In genomic region chr12:102173345-102173744, GRCm38 (mm10) we compare ENCODE assay signal across 22 mouse cellular contexts. TPM values are rescaled to one million over a fixed set of nuclear protein-coding genes. Genes with fewer than 3 reads are reported as not detected.
DNase-seq lines count a peak whose midpoint lies in the region; ATAC-seq and TF ChIP-seq lines count a peak whose summit lies in the region.
"Had no signal": no experiment of that assay in that cellular context is flagged by ENCODE, and none has a peak within 500 bp of the region (broad histone marks: within the 10 kb centered on the region; RNA-seq: fewer than 3 reads in every experiment).

No protein-coding gene starts in this region.

- intact Hi-C loops in gastrocnemius, adult 2 months (cut with DNase I) = no loop called here

- no peak overlapping the region for H3K4me3 ChIP-seq in gastrocnemius, adult 2 months
- no peak overlapping the region for H3K4me3 ChIP-seq in kidney, postnatal 0 days (replicated peaks; ENCODE audit: low read depth, low read length)
- H3K4me3 ChIP-seq in lung, embryonic 14.5 days (ENCODE audit: low read depth, low read length) = no peak overlapping the region
- H3K4me3 ChIP-seq in macrophage (ENCODE audit: inconsistent target) = no peak overlapping the region
- H3K4me3 ChIP-seq: embryonic facial prominence, embryonic 15.5 days; forebrain, embryonic 15.5 days; hindbrain, embryonic 10.5 days; limb, embryonic 12.5 days; midbrain, embryonic 10.5 days; neural tube, embryonic 15.5 days had no signal

- ATAC-seq in kidney, postnatal 0 days (replicated peaks; ENCODE audit: low FRiP score, low read depth) = no peak
- no peak for ATAC-seq in lung, embryonic 14.5 days (ENCODE audit: insufficient read depth)
- ATAC-seq: CD4-positive, CD25-positive, alpha-beta regulatory T cell, adult 4 months; forebrain, embryonic 15.5 days; hindbrain, postnatal 0 days had no signal

- H3K4me2 ChIP-seq in kidney, postnatal 0 days (ENCODE audit: low read length) = no peak overlapping the region
- H3K4me2 ChIP-seq in lung, embryonic 14.5 days = no peak overlapping the region
- H3K4me2 ChIP-seq: embryonic facial prominence, embryonic 15.5 days; forebrain, embryonic 15.5 days; limb, embryonic 12.5 days; neural tube, embryonic 15.5 days had no signal

- no peaks in the 10 kb centered on the region for H3K4me1 ChIP-seq in kidney, postnatal 0 days (replicated peaks; ENCODE audit: insufficient read depth, low read length)
- H3K4me1 ChIP-seq in lung, embryonic 14.5 days (ENCODE audit: insufficient read depth) = no peaks in the 10 kb centered on the region
- H3K4me1 ChIP-seq: embryonic facial prominence, embryonic 15.5 days; forebrain, embryonic 15.5 days; hindbrain, embryonic 10.5 days; limb, embryonic 12.5 days; neural tube, embryonic 15.5 days had no signal

- 0 out of 2 replicates have a peak, but pooled peaks have one; percentile 4 for TF ChIP-seq CTCF in gastrocnemius, adult 2 months (IDR thresholded peaks at IDR 0.05)
- TF ChIP-seq CTCF in kidney, postnatal 0 days (IDR thresholded peaks at IDR 0.05; ENCODE audit: low read depth) = peak; percentile 13; the same call in 1 of the 2 replicates
- TF ChIP-seq CTCF in lung, embryonic 14.5 days (IDR thresholded peaks at IDR 0.05; ENCODE audit: low read depth) = peak; percentile 40

- no peak overlapping the region for H3K9ac ChIP-seq in kidney, postnatal 0 days (ENCODE audit: low read depth, low read length)
- no peak overlapping the region for H3K9ac ChIP-seq in lung, embryonic 14.5 days
- H3K9ac ChIP-seq: embryonic facial prominence, embryonic 15.5 days; forebrain, embryonic 15.5 days; limb, embryonic 12.5 days; neural tube, embryonic 15.5 days had no signal

- no peak overlapping the region for H3K27ac ChIP-seq in gastrocnemius, adult 2 months
- H3K27ac ChIP-seq in kidney, postnatal 0 days = no peak overlapping the region
- no peak overlapping the region for H3K27ac ChIP-seq in lung, embryonic 14.5 days (ENCODE audit: low read depth)
- peak overlapping the region; percentile 52 for H3K27ac ChIP-seq in macrophage
- H3K27ac ChIP-seq: embryonic facial prominence, embryonic 15.5 days; forebrain, embryonic 15.5 days; hindbrain, embryonic 10.5 days; hindbrain, postnatal 0 days; limb, embryonic 12.5 days; midbrain, embryonic 10.5 days; neural tube, embryonic 15.5 days had no signal

- H3K27me3 ChIP-seq in kidney, postnatal 0 days (ENCODE audit: insufficient read depth, low read length) = no peaks in the 10 kb centered on the region
- no peaks in the 10 kb centered on the region for H3K27me3 ChIP-seq in lung, embryonic 14.5 days (ENCODE audit: insufficient read depth, low read length)
- H3K27me3 ChIP-seq: embryonic facial prominence, embryonic 15.5 days; forebrain, embryonic 15.5 days; limb, embryonic 12.5 days; neural tube, embryonic 15.5 days had no signal

- H3K36me3 ChIP-seq in kidney, postnatal 0 days (ENCODE audit: insufficient read depth, low read length) = no peaks in the 10 kb centered on the region
- no peaks in the 10 kb centered on the region for H3K36me3 ChIP-seq in lung, embryonic 14.5 days (ENCODE audit: insufficient read depth)
- H3K36me3 ChIP-seq in macrophage (ENCODE audit: inconsistent target) = no peaks in the 10 kb centered on the region
- H3K36me3 ChIP-seq: embryonic facial prominence, embryonic 15.5 days; forebrain, embryonic 15.5 days; hindbrain, embryonic 10.5 days; limb, embryonic 12.5 days; midbrain, embryonic 10.5 days; neural tube, embryonic 15.5 days had no signal

- no peak for DNase-seq in gastrocnemius, adult 2 months
- no peak for DNase-seq in gastrocnemius, postnatal 10 days
- DNase-seq in kidney, postnatal 0 days (ENCODE audit: low spot score) = no peak
- DNase-seq in kidney, postnatal 10 days = no peak
- no peak for DNase-seq in lung, embryonic 14.5 days
- no peak for DNase-seq in lung, postnatal 4 days
- no peak for DNase-seq in right cerebral cortex, postnatal 25 days
- DNase-seq: cerebellum, adult 2 months; cerebellum, postnatal 25 days; gastrocnemius, postnatal 25 days; kidney, adult 18-20 months; kidney, postnatal 25 days; right cerebral cortex, adult 18-20 months had no signal

- WGBS in kidney, postnatal 0 days = 88% methylated on average over 5 of the region's 5 CpGs
- WGBS in lung, embryonic 14.5 days = 86% methylated on average over 5 of the region's 5 CpGs
- WGBS in macrophage (ENCODE audit: missing documents) = 96% methylated on average over 5 of the region's 5 CpGs

- H3K9me3 ChIP-seq in kidney, postnatal 0 days (replicated peaks; ENCODE audit: low read length) = no peaks in the 10 kb centered on the region
- H3K9me3 ChIP-seq in lung, embryonic 14.5 days (ENCODE audit: low read depth, low read length) = no peaks in the 10 kb centered on the region
- H3K9me3 ChIP-seq: embryonic facial prominence, embryonic 15.5 days; forebrain, embryonic 15.5 days; hindbrain, embryonic 10.5 days; limb, embryonic 12.5 days; midbrain, embryonic 10.5 days; neural tube, embryonic 15.5 days had no signal

- H3K79me2 ChIP-seq in macrophage (ENCODE audit: inconsistent target) = no peaks in the 10 kb centered on the region

RNA-seq across cellular contexts. Expression of gene Slc24a4, which starts 44.8 kb away (rescaled TPM):
- not detected for total RNA-seq in gastrocnemius, adult 2 months (2021)
- total RNA-seq in gastrocnemius, postnatal 10 days (2021) = under 1 TPM; 0.26 to 0.32 TPM
- not detected in 2 replicates for polyA plus RNA-seq in kidney, postnatal 0 days (2015; fragmentation: Nextera tagmentation; extraction: Ambion mirVana)
- 0.89 and 1.1 TPM in 2 replicates for polyA plus RNA-seq in lung, embryonic 14.5 days (2014; fragmentation: Nextera tagmentation; extraction: Ambion mirVana)
- total RNA-seq in macrophage (2018; cell fraction: chromatin; rRNA removed) = not detected
- total RNA-seq in macrophage (2018; cell fraction: cytosol; rRNA removed) = not detected
- not detected for total RNA-seq in macrophage (2018; cell fraction: nucleus; rRNA removed)
- polyA plus RNA-seq in macrophage (2018) = not detected in 3 replicates
- total RNA-seq: gastrocnemius, postnatal 25 days had no signal
- polyA plus RNA-seq: CD4-positive, CD25-positive, alpha-beta regulatory T cell, adult 4 months had no signal
